Mouse (Mus musculus) embryonic facial prominence, embryonic 11.5 days (tissue): ENCODE data around the gene Otos. TPM values are rescaled to one million over a fixed set of nuclear protein-coding genes. Genes with fewer than 3 reads are reported as not detected.

Experiments
- ATAC-seq: fragments of 200-750 bp; cut with Nextera tagmentation; replicated peaks from 2 replicates; pipeline ENCODE4 v1.8.0; 2017; ENCODE audit warnings: low read depth; ENCODE audit not compliant: insufficient number of reproducible peaks, low FRiP score, low TSS enrichment
- DNase-seq: peaks from one replicate; pipeline ENCODE4 v3.0.0-alpha.2; 2015; ENCODE audit warnings: low spot score
- H3K27ac ChIP-seq: fragments of 300-500 bp; sonication (generic); replicated peaks from 2 replicates; pipeline ENCODE4 v1.5.1; 2014; ENCODE audit warnings: mild to moderate bottlenecking, low read depth, low read length, control low read depth
- H3K27me3 ChIP-seq: fragments of 300-500 bp; sonication (generic); 2 replicates; pipeline ENCODE4 v1.6.1; 2014; ENCODE audit warnings: mild to moderate bottlenecking, low read length, moderate library complexity, mixed read lengths; ENCODE audit not compliant: control insufficient read depth, insufficient read depth
- H3K36me3 ChIP-seq: fragments of 300-500 bp; sonication (generic); replicated peaks from 2 replicates; pipeline ENCODE4 v1.6.1; 2014; ENCODE audit warnings: low read depth, mild to moderate bottlenecking, low read length, moderate library complexity, mixed read lengths; ENCODE audit not compliant: control insufficient read depth, insufficient read depth
- H3K4me1 ChIP-seq: fragments of 300-500 bp; sonication (generic); 2 replicates; pipeline ENCODE4 v1.6.1; 2014; ENCODE audit warnings: low read length, mixed read lengths; ENCODE audit not compliant: control insufficient read depth, insufficient read depth
- H3K4me2 ChIP-seq: fragments of 300-500 bp; sonication (generic); 2 replicates; pipeline ENCODE4 v1.6.1; 2014; ENCODE audit warnings: low read depth, mild to moderate bottlenecking, control low read depth, low read length, moderate library complexity
- H3K4me3 ChIP-seq: fragments of 300-500 bp; sonication (generic); 2 replicates; pipeline ENCODE4 v1.5.1; 2014; ENCODE audit warnings: low read depth, low read length, control low read depth
- H3K9ac ChIP-seq: fragments of 300-500 bp; sonication (generic); replicated peaks from 2 replicates; pipeline ENCODE4 v1.6.1; 2014; ENCODE audit warnings: mild to moderate bottlenecking, control low read depth, low read length
- H3K9me3 ChIP-seq: fragments of 300-500 bp; sonication (generic); replicated peaks from 2 replicates; pipeline ENCODE4 v1.6.1; 2016; ENCODE audit warnings: mild to moderate bottlenecking, low read length, inconsistent platforms, mixed read lengths; ENCODE audit not compliant: control insufficient read depth
- WGBS: fragments of 180-500 bp; shearing (Covaris S2); extraction: QIAGEN DNeasy Blood & Tissue Kit; methylation state at CpG from one replicate; pipeline ENCODE4 v1.1.7; 2014; 5-methylcytosine and 5-hydroxymethylcytosine counted together
- polyA plus RNA-seq: library from polyadenylated mRNA; unstranded; fragments of >200 nt; fragmentation: Nextera tagmentation; extraction: Ambion mirVana; gene quantifications from 2 replicates; pipeline ENCODE4 v1.2.1, GENCODE M21; 2014

The Otos gene
- polyA plus RNA-seq, 1 experiment from 2014 or later, result not detected

DNA sequence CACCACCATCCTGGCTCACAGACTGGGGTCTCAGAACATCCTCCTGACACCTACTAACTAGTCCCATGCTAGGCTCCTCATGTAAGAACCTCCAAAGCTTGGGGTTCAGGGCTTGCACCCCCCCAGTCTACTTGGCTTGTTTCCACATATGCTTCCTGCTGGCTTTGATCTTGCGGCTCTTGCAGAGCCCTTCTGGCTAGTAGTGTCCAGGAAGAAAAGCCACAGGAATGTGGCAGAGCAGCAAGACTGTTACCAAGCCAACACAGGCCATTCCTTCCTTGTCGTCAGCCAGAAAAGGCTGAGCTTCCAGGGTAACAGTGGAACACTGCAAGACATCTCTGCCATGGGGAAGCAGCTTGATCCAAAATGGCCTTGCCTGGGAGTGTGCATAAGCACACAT, 6.0 kb upstream of the Otos start:
- DNase-seq, result no peak
- H3K27me3 ChIP-seq, result no peaks in the 10 kb centered on the region
- no peaks in the 10 kb centered on the region for H3K4me1 ChIP-seq
- no peak overlapping the region for H3K9ac ChIP-seq
- no peak for ATAC-seq
- H3K9me3 ChIP-seq, result no peaks in the 10 kb centered on the region
- H3K4me3 ChIP-seq, result no peak overlapping the region
- H3K4me2 ChIP-seq, result no peak overlapping the region
- H3K27ac ChIP-seq, result no peak overlapping the region
- H3K36me3 ChIP-seq, result no peaks in the 10 kb centered on the region
- 64% methylated on average over 2 of the region's 2 CpGs for whole genome bisulfite sequencing

DNA sequence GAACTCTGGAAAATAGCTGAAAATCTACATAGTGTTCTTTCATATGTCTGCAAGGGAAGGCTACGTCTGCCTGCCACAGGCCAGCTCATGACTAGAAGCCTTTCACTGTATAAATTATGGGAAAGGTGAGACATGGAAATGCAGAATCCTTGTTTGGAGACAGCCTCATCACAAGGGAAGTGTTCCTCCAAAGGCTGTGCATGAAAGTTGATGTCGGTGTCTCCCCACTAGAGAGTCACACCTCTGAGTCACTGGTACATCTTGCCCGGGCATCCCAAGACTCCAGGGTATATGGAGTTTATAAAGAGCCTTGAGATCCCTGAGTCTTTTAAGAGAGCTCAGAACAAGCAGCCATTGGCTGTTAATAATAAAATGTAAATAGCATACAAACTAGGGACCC, 4.5 kb upstream of the Otos start:
- ATAC-seq (no peak), DNase-seq (no peak)
- Histone ChIP-seq H3K9me3 (no peaks in the 10 kb centered on the region), H3K4me3 (no peak overlapping the region), H3K27me3 (no peaks in the 10 kb centered on the region), H3K36me3 (no peaks in the 10 kb centered on the region), H3K4me2 (no peak overlapping the region), H3K4me1 (no peaks in the 10 kb centered on the region), H3K27ac (no peak overlapping the region), H3K9ac (no peak overlapping the region)
- 90% methylated on average over 3 of the region's 3 CpGs for WGBS

DNA sequence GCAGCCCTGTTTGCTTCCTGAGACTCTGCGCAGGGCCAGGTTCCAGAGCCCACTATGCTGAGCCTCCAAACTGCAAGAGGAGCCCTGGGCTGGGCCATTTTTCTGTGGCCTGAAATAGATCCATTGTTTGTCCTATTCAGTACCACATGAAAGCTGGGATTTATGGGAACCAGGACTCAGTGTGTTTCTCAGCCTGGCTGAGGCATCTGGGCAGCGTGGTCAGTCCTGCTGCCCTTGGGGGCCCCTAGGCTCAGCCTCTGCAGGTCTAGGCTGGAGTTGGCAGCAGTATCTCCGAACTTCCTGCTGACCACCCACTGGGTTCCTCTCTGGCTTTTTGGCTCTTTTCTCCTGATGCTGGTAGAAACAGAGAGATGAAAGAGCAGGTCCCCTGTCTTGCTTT, 2.8 kb upstream of the Otos start:
- Histone ChIP-seq H3K27me3 (no peaks in the 10 kb centered on the region), H3K27ac (no peak overlapping the region), H3K9ac (no peak overlapping the region), H3K4me3 (no peak overlapping the region), H3K4me1 (no peaks in the 10 kb centered on the region), H3K36me3 (no peaks in the 10 kb centered on the region), H3K4me2 (no peak overlapping the region), H3K9me3 (no peaks in the 10 kb centered on the region)
- WGBS, result 71% methylated on average over 3 of the region's 3 CpGs
- DNase-seq (no peak), ATAC-seq (no peak)

DNA sequence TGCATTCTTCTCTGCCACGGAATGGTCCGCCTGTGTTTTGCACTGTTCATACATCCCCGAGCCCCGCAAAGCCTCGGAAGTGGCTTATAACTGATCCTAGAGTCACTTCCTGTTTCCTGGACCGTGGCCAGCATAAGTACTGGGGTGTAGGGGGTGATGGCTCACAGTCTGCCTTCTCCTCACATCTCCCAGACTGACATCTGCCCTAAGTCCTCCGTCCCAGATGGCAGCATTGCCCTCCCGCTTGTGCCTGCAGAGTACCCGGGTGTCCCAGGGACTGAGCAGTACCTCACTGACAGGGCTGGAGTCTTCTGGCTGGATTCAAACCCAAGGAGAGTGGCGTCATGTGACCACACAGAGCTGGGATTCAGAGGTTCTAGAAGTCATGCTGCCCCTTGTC, 444 bp downstream of the Otos start:
- no peak for ATAC-seq
- 52% methylated on average over 10 of the region's 10 CpGs for WGBS
- Histone ChIP-seq H3K4me1 (no peaks in the 10 kb centered on the region), H3K4me2 (no peak overlapping the region), H3K27ac (no peak overlapping the region), H3K9me3 (no peaks in the 10 kb centered on the region), H3K36me3 (no peaks in the 10 kb centered on the region), H3K27me3 (no peaks in the 10 kb centered on the region), H3K9ac (no peak overlapping the region), H3K4me3 (no peak overlapping the region)
- no peak for DNase-seq

DNA sequence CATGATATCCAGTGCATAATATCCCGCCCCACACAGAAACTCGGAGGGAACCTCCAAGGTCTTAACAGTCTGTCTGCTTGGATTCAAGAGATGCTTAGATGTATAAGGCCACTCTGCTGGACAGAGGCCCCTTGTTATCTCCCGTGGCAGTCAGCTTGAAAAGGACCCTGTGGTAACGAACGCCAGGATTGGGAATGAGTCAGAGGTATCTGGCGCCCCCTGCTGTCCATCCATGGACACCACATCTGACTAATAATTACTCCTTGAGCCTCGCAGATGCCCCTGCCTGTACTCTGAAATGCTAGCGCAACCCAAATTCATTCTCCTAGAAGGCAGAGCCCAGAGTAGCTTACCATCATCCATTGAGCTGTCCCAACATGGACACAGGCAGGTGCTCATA, 889 bp downstream of the Otos start:
- Histone ChIP-seq H3K27ac (no peak overlapping the region), H3K36me3 (no peaks in the 10 kb centered on the region), H3K4me1 (no peaks in the 10 kb centered on the region), H3K4me2 (no peak overlapping the region), H3K9ac (no peak overlapping the region), H3K27me3 (no peaks in the 10 kb centered on the region), H3K4me3 (no peak overlapping the region), H3K9me3 (no peaks in the 10 kb centered on the region)
- 9% methylated on average over 8 of the region's 8 CpGs for WGBS
- no peak for ATAC-seq
- DNase-seq, result peak; percentile 88

DNA sequence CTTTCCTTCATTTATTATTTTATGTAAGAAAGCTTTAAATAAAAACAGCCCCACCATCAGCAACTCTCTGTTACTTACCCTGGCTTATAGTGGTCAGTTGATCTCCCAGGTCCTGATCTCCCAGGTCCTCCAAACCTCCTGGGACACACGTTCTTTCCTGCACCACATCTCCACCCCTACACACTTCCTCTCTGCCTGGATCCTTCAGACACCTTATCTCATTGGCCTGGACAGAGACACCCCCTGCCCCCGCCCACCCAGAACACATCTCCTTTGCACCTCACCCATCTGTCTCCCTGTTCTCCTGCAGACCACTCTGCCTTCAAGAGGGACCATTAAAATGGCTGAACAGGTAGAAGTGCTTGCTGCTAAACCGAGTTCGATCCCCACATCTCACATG, 1.6 kb downstream of the Otos start:
- H3K9ac ChIP-seq, result no peak overlapping the region
- DNase-seq (no peak), ATAC-seq (no peak)
- no peaks in the 10 kb centered on the region for H3K9me3 ChIP-seq
- H3K36me3 ChIP-seq, result no peaks in the 10 kb centered on the region
- H3K4me3 ChIP-seq, result no peak overlapping the region
- WGBS, result 72% methylated on average over 4 of the region's 4 CpGs
- H3K4me2 ChIP-seq, result no peak overlapping the region
- no peak overlapping the region for H3K27ac ChIP-seq
- no peaks in the 10 kb centered on the region for H3K27me3 ChIP-seq
- no peaks in the 10 kb centered on the region for H3K4me1 ChIP-seq

DNA sequence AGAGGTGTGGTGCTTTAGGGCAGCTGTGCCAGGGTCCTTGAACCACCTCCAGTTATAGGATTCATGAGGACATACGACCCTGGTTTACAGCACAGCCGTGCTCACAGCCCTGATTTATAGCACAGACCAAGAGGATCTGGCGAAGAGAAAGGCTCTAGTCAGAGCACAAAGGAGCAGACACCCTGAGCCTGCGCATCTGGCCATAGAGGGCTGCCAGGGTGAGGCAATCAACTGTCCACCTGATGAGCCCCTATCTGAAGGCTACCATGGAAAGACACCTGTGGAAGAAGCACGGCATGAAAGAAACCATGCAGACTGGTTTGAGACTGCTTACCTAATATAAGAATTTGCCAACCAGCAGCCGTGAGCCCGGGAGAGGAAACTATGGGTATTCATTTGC, 2.0 kb downstream of the Otos start:
- no peak for ATAC-seq
- WGBS, result 79% methylated on average over 7 of the region's 7 CpGs

DNA sequence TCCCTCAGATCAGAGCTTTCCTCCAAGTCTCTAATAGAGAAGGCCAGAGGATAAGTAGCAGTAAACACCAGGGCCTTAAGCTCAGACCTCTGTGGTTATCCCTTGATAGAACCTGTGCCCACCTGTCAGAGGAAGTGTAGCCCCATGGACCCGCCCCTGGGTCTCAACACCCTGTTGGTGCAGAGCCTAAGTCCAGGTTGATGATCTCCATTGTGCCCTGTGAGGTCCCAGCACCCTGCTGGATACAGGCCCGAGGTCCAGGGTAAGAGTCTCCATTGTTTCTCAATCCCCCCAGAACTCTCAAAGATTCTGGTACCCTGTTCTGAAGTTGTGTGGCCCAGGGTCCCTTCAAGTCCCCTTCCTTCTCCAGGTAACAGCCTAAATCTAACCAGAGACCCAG, 2.5 kb downstream of the Otos start:
- no peaks in the 10 kb centered on the region for H3K27me3 ChIP-seq
- WGBS, result 53% methylated on average over 2 of the region's 2 CpGs
- ATAC-seq (no peak), DNase-seq (no peak)
- no peaks in the 10 kb centered on the region for H3K4me1 ChIP-seq
- no peak overlapping the region for H3K4me2 ChIP-seq
- no peak overlapping the region for H3K9ac ChIP-seq
- H3K36me3 ChIP-seq, result no peaks in the 10 kb centered on the region
- H3K27ac ChIP-seq, result no peak overlapping the region
- no peak overlapping the region for H3K4me3 ChIP-seq
- H3K9me3 ChIP-seq, result no peaks in the 10 kb centered on the region

More for the DNA sequence above, 2.0 kb downstream of the Otos start:
- Histone ChIP-seq H3K9me3 (no peaks in the 10 kb centered on the region), H3K4me3 (no peak overlapping the region), H3K27me3 (no peaks in the 10 kb centered on the region), H3K4me2 (no peak overlapping the region), H3K36me3 (no peaks in the 10 kb centered on the region), H3K27ac (no peak overlapping the region), H3K9ac (no peak overlapping the region), H3K4me1 (no peaks in the 10 kb centered on the region)
- DNase-seq, result no peak
